Mouse (Mus musculus): Measurements from ENCODE around the gene Sim2. TPM values are rescaled to one million over a fixed set of nuclear protein-coding genes. Genes with fewer than 3 reads are reported as not detected.
A peak's percentile ranks its signal among the peaks of the same experiment; 100 is the strongest.

Gene Sim2
- not detected in 2 replicates for total RNA-seq (2017)

DNA sequence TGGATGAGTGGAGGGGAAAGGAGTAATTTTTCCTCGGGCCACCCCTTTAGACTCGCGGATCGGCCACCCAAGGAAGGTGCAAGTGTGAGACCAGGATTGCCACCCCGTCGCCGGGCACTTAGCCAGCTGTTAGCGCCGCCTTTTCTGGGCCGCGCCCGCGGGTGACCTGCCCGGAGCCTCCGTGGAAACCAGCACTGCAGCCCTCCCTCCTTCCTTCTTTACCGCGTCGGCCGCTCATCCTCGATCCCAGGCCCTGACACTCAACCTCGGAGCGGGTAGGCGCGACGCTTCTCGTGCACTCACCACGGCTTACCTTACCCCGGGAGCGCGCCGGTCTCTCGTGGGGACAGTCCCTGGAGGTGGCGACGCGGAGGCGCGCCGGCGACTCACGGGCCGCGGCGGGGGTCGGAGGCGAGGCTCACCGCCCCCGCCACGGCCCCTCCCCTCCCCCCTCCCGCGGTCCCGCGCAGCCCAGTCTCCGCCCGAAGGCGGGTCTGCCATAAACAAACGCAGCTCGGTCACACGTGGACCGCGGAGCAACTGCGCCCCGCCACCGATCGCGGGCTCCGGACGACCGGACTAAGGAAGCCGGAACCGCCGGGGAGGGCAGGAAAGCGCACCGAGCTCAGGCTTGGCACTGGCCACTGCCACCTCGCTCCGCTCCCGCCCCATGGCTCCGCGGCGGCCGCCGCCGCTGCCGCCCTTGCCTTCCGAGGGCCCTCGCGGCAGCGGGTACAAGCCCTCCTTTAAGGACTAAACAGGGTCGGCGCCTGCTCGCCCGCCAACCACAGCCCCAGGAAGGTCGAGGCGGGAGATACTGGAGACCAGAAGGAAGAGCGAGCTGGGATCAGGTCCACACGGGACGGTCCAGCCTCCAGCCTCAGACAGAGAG, at the start of gene Sim2:
TSS of gene Sim2 (plus strand) at position 221 of the 892 bp plus-strand sequence.
- no peak for ATAC-seq (replicated peaks; ENCODE audit: low read depth, poor library complexity, severe bottlenecking)

- no peak for ATAC-seq (replicated peaks; ENCODE audit: low read depth, poor library complexity, severe bottlenecking)
Measured at GRCm38 (mm10) chr16:94037280-94037679, 47.5 kb upstream of the Sim2 start.

DNA sequence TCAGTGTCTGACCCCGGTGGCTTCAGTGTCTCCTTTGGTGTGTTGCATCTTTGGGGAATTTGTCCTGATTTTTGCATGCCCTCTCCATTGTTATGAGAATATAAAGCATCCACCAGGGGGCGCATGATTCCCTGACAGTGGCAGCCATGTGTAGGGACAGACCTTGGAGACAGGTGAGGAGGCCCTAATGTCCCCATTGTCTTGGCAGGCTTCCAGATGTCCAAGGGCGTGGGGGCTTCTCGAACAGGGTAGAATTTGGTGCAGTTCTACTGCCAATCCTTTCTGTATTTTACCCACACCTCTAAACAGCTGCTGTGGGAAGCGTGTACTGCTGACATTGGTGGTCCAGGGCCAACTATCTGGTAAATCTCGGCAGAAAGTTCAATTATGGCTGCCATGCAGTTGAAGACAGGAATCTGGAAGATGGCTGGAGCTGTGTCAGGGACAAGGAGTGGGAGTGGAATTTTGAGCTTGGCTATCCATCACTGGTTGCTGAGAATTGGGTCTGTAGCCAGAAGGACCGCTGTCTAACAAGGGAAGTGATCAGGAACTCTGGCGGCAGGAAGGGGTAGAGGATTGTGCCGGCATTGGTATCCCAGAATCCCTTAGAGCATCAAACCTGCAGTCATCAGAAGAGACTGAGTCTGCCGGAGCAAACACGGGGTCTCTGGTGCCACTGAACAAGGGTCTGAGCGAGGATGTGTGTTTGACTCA, 46.3 kb upstream of the Sim2 start:
- peak; percentile 62; the same call in 1 of the 2 replicates for ATAC-seq (replicated peaks; ENCODE audit: low read depth, poor library complexity, severe bottlenecking)

GRCm38 (mm10) chr16:94038986-94039341, 45.8 kb upstream of the Sim2 start:
- no peak for ATAC-seq (replicated peaks; ENCODE audit: low read depth, poor library complexity, severe bottlenecking)

DNA sequence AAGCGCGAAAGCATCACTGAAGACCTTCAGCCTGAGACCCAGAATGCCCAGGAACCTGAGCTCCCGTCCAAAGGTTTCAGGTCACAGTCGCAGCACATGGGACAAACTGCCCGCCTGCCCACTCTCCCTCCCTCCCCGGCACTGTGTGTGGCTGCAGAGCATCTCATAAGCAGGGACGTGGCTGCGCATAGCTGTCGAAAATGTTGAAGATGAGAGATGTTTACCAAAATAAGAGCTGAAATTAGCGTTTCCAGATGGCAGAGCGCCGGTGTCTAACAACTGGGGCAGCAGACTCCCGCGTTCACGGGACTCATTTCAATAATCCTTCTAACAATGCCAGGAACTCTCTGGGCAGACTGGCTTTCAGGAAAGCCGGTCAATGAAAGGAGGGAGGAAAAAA, 44.2 kb upstream of the Sim2 start:
- ATAC-seq (replicated peaks; ENCODE audit: low read depth, poor library complexity, severe bottlenecking): no peak

GRCm38 (mm10) chr16:94041065-94041712, 43.5 kb upstream of the Sim2 start:
- no peak for ATAC-seq (replicated peaks; ENCODE audit: low read depth, poor library complexity, severe bottlenecking)

GRCm38 (mm10) chr16:94043797-94044196, 40.9 kb upstream of the Sim2 start:
- ATAC-seq (replicated peaks; ENCODE audit: low read depth, poor library complexity, severe bottlenecking): no peak

DNA sequence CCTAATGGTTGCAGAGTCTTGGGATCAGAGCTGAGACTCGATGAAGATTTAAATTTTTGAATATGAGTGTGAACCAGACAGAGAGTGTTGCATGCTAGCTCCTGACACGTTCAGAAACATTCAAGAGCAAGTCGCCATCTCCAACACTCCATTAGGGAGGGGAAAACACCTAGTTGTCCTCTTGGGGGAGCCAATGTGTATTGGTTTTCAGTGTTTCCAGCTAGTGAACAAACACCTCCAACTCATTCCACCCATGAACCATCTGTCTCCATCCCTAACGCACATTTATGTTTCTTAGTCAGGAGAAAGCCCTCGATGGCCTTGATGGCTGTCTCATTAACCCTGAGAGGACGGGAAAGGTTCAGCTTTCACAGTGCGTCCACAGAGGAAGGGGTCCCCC, 39.7 kb upstream of the Sim2 start:
- ATAC-seq (replicated peaks; ENCODE audit: low read depth, poor library complexity, severe bottlenecking): no peak

GRCm38 (mm10) chr16:94050368-94050767, 34.4 kb upstream of the Sim2 start:
- ATAC-seq (replicated peaks; ENCODE audit: low read depth, poor library complexity, severe bottlenecking): no peak

GRCm38 (mm10) chr16:94055176-94055575, 29.6 kb upstream of the Sim2 start:
- ATAC-seq (replicated peaks; ENCODE audit: low read depth, poor library complexity, severe bottlenecking): no peak

DNA sequence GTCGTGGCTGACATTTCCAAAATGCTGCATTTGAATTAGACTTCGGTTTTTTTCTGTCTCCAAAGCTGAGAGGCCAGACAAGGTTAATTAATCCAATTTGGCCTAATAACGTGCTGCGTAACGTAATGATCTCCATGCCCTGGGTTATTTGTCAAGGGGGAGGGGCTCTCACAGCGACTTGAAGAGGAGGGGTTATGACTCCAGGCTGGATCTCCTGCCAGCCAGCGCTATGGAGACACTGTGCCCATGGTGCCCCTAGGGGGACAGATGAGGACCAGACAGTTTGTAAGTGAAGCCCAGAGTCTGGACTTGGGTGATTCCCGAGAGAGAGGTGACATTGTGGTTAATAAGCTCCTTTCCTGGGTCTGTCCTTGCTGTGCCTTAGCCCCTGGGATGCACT, 29.2 kb upstream of the Sim2 start:
- ATAC-seq (replicated peaks; ENCODE audit: low read depth, poor library complexity, severe bottlenecking): no peak

- no peak for ATAC-seq (replicated peaks; ENCODE audit: low read depth, poor library complexity, severe bottlenecking)
Measured at GRCm38 (mm10) chr16:94059820-94060219, 24.9 kb upstream of the Sim2 start.

DNA sequence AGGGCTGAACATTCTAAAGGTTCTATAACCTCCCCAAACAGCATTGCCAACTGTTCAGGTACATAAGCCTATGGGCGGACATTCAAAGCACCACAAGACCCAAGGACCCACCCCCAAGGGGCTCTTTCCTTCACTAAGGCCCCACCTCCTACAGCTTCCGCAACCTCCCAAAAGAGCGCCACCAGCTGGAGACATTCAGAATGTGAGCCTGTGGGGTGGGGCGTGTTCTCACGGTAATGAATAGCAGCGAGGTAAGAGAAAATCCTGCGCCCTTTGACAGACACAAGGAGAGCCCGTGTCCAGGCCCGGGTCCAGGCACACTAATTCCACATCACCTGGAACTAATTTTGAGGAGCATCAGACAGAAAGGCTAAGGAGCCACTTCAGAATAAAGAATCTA, 20.5 kb upstream of the Sim2 start:
- ATAC-seq (replicated peaks; ENCODE audit: low read depth, poor library complexity, severe bottlenecking): no peak

DNA sequence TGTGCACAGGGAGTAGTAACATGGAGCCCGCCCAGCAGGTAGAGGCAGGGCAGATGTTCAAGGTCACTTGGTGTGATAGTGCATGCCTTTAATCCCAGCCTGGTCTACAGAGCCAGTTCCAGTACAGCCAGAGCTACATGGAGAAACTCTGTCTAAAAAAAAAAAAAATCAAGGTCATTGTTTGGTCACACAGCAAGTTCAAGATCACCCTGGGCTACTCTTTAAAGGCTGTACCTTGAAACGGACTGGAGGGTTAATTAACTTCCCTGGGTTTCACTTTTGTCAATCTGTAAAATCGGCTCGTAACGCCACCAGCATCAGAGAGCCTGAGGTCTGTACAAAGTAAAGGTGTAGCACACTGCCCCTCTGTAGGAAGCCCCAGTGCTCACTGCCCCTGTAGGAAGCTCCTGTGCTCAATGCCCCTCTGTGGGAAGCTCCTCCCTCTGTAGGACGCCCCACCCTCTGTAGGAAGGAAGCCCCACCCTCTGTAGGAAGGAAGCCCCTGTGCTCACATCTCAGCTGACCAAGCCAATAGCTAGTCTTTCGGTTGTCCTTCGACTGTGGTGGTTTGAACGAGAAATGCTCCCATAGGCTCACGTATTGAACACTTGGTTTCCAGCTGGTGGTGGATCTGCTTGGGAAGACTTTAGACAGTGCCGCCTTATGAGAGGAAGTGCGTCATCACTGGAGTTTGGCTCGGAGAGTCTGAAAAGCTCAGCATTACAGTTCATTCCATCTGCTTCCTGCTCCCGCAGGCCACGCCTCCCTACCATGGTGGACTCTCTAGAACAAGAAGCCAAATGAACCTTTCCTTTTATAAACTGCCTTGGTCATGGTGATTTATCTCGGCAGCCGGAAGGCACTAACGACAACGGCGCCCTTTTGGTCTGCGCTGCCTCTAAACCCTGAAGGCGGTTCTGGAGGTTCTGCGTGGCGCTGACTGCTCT, 18.7 kb upstream of the Sim2 start:
- ATAC-seq (replicated peaks; ENCODE audit: low read depth, poor library complexity, severe bottlenecking): peak; percentile 78

GRCm38 (mm10) chr16:94066771-94067170, 18.0 kb upstream of the Sim2 start:
- 0 out of 2 replicates have a peak, but pooled peaks have one; percentile 2 for ATAC-seq (replicated peaks; ENCODE audit: low read depth, poor library complexity, severe bottlenecking)

- no peak for ATAC-seq (replicated peaks; ENCODE audit: low read depth, poor library complexity, severe bottlenecking)
Measured at GRCm38 (mm10) chr16:94067280-94067679, 17.5 kb upstream of the Sim2 start.

DNA sequence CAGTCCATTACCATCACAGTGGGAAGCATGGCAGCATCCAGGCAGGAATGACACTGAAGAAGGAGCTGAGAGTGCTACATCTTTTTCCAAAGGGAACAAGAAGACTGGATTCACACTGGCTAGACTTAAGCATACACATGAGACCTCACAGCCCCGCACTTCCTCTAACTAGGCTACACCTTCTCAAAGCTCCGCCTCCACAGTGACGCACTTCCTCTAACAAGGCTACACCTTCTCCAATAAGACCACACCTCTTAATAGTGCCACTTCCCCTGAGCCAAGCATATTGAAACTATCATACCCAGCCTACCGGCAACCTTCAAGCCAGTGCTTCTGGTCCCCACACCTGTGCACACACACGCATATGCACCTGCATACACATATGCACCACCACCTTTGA, 15.7 kb upstream of the Sim2 start:
- no peak for ATAC-seq (replicated peaks; ENCODE audit: low read depth, poor library complexity, severe bottlenecking)

GRCm38 (mm10) chr16:94070920-94071319, 13.8 kb upstream of the Sim2 start:
- no peak for ATAC-seq (replicated peaks; ENCODE audit: low read depth, poor library complexity, severe bottlenecking)

GRCm38 (mm10) chr16:94071468-94071867, 13.3 kb upstream of the Sim2 start:
- no peak for ATAC-seq (replicated peaks; ENCODE audit: low read depth, poor library complexity, severe bottlenecking)
